Mouse (Mus musculus) intestine, embryonic 16.5 days (tissue): Measurements from ENCODE around the gene Cyp3a11. TPM values are rescaled to one million over a fixed set of nuclear protein-coding genes. Genes with fewer than 3 reads are reported as not detected.
"Not testable (repeated sequence)": the region's sequence is repeated elsewhere in the genome, so short reads cannot be mapped to it uniquely, and the experiment has no call there.

ENCODE experiments used
- ATAC-seq: fragments of 200-750 bp; cut with Nextera tagmentation; 2 replicates; pipeline ENCODE4 v1.8.0; 2017; ENCODE audit warnings: moderate TSS enrichment, moderate library complexity
- H3K27ac ChIP-seq: fragments of 300-500 bp; sonication (generic); 2 replicates; pipeline ENCODE4 v1.5.1; 2014; ENCODE audit warnings: mild to moderate bottlenecking, low read length
- H3K27me3 ChIP-seq: fragments of 300-500 bp; sonication (generic); replicated peaks from 2 replicates; pipeline ENCODE4 v1.6.1; 2014; ENCODE audit warnings: low read length, control low read depth, mixed read lengths; ENCODE audit not compliant: control insufficient read depth, insufficient read depth
- H3K36me3 ChIP-seq: fragments of 300-500 bp; sonication (generic); 2 replicates; pipeline ENCODE4 v1.6.1; 2014; ENCODE audit warnings: low read length, control low read depth; ENCODE audit not compliant: control insufficient read depth, insufficient read depth
- H3K4me1 ChIP-seq: fragments of 300-500 bp; sonication (generic); 2 replicates; pipeline ENCODE4 v1.6.1; 2014; ENCODE audit warnings: low read length, control low read depth, mixed read lengths; ENCODE audit not compliant: control insufficient read depth, insufficient read depth
- H3K4me2 ChIP-seq: fragments of 300-500 bp; sonication (generic); 2 replicates; pipeline ENCODE4 v1.6.1; 2014; ENCODE audit warnings: low read depth, low read length, control low read depth
- H3K4me3 ChIP-seq: fragments of 300-500 bp; sonication (generic); 2 replicates; pipeline ENCODE4 v1.5.1; 2014; ENCODE audit warnings: mild to moderate bottlenecking, low read length
- H3K9ac ChIP-seq: fragments of 300-500 bp; sonication (generic); 2 replicates; pipeline ENCODE4 v1.6.1; 2014; ENCODE audit warnings: low read depth, low read length
- H3K9me3 ChIP-seq: fragments of 300-500 bp; sonication (generic); 2 replicates; pipeline ENCODE4 v1.6.1; 2016; ENCODE audit warnings: low read length, control low read depth; ENCODE audit not compliant: control insufficient read depth
- WGBS: fragments of 180-500 bp; shearing (Covaris S2); extraction: QIAGEN DNeasy Blood & Tissue Kit; methylation state at CpG from one replicate; pipeline ENCODE4 v1.1.7; 2014; 5-methylcytosine and 5-hydroxymethylcytosine counted together
- polyA plus RNA-seq: library from polyadenylated mRNA; unstranded; fragments of >200 nt; fragmentation: Nextera tagmentation; extraction: Ambion mirVana; gene quantifications from 2 replicates; pipeline ENCODE4 v1.2.1, GENCODE M21; 2015

Cyp3a11 gene
- polyA plus RNA-seq, 1 experiment from 2014 or later, result 0.31 TPM

DNA sequence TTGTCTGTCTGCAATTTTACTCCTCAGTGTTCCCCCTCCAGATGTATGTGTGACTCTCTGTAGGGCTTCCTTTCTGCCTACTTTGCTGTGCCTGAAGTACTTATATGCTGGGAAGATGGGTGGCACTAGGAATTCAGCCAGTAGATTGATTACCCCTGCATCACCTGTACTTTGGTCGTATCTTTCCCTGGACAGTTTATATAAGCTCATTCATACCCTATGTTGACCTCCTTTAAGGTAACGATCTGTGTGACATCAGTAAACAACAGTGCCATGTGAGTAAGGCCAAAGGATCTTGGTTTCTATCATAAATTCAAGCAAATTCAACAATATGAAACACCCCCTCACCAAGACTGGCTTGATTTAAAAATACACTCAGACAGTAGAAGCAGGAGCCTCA, 74.0 kb downstream of the Cyp3a11 start, which contains the start of gene Cyp3a44:
Cyp3a44 (minus strand) TSS at position 79 of the 400 bp plus-strand sequence.
- not testable (repeated sequence) for H3K4me3 ChIP-seq, H3K9ac ChIP-seq, H3K4me1 ChIP-seq, H3K27ac ChIP-seq, H3K9me3 ChIP-seq, H3K4me2 ChIP-seq, ATAC-seq, H3K36me3 ChIP-seq, H3K27me3 ChIP-seq
- WGBS, result 67% methylated on average over 2 of the region's 2 CpGs

Other genes with a start within 250 kb of the Cyp3a11 start
- not detected in 2 replicates for gene Cyp3a41a, start 159.8 kb downstream of the Cyp3a11 start, polyA plus RNA-seq
- gene Cyp3a44, start 74.1 kb downstream of the Cyp3a11 start, polyA plus RNA-seq, result not detected in 2 replicates
- not detected in 2 replicates for gene Cyp3a25, start 129.7 kb upstream of the Cyp3a11 start, polyA plus RNA-seq
- gene Cyp3a59, start 199.3 kb upstream of the Cyp3a11 start, polyA plus RNA-seq, result not detected in 2 replicates